Mouse (Mus musculus): ENCODE measurements around the gene Slit2. TPM values are rescaled to one million over a fixed set of nuclear protein-coding genes. Genes with fewer than 3 reads are reported as not detected.

Gene Slit2
- under 1 TPM in 1 of 2 experiments, not detected in 1; 0.55 TPM for total RNA-seq (2023)

GRCm38 (mm10) chr5:47982941-47983701 lies at the start of gene Slit2:
Slit2 (plus strand) TSS chr5:47983138.

GRCm38 (mm10) chr5:48327652-48328051 lies 344.7 kb downstream of the Slit2 start, which contains the start of gene 5730480H06Rik:
5730480H06Rik (plus strand) TSS chr5:48327952.

Measured in monocyte, adult 59 days (primary cell).